Mouse (Mus musculus) MN1 (cell line): ENCODE measurements around the gene Olfr1249.
"Not testable (repeated sequence)": the region's sequence is repeated elsewhere in the genome, so short reads cannot be mapped to it uniquely, and the experiment has no call there.

Source experiments
- DNase-seq: peaks from one replicate; pipeline ENCODE4 v3.0.0-alpha.2; 2016; ENCODE audit warnings: low spot score

Gene Olfr1249

DNA sequence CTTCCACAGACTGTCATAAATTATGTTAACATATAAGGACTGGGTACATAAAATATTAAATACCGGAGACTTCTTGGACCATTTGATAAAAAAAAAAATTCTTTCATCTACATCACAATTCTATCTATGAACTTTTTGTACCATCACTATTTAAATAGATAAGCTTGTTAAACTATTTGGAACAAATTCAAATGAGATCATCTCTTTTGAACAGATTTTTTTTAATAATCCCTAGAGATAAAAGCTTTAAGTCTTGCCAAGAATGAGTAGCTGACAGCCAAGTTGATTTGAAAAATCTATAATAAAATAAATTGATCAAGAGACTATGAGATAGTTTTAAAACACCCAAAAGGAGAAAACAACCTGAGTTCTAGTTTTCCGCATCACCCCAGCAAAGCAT lies at the start of gene Olfr1249:
TSS of gene Olfr1249 (minus strand) at position 101 of the 400 bp plus-strand sequence.
- DNase-seq: no peak

DNA sequence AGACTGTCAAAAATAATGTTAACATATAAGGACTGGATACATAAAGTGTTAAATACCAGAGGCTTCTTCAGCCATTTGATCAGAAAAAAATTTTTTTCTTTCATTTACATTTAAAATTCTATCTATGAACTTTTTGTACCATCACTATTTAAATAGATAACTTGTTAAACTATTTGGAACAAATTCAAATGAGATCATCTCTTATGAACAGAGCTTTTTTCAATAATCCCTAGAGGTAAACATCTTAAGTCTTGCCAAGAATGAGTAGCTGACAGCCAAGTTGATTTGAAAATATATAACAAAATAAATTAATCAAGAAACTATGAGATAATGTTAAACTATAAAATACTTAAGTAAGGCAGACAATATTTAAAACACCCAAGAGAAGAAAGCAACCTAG lies 37.1 kb upstream of the Olfr1249 start, which contains the start of gene Olfr1251:
TSS of gene Olfr1251 (minus strand) at position 101 of the 400 bp plus-strand sequence.
- no peak for DNase-seq

DNA sequence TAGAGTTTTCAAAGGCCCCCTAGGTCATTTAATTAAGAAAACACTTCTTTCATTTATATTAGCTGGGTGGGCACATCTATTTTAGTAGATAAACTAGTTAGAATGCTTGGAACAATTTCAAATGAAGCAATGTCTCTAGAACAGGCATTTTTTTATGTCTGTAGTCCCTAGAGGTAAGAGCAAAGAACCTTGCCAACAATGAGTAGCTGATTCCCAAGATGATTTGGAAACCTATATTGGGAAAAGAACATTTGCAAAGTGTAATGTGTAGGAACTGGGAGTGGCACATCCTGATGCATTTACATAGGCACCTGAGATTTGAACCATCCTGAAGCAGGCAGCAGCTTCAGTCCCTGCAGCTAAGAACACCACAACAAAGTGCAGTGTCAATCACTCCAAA lies 26.6 kb upstream of the Olfr1249 start, which contains the start of gene Olfr1250:
TSS of gene Olfr1250 (minus strand) at position 101 of the 400 bp plus-strand sequence.
- no peak for DNase-seq

DNA sequence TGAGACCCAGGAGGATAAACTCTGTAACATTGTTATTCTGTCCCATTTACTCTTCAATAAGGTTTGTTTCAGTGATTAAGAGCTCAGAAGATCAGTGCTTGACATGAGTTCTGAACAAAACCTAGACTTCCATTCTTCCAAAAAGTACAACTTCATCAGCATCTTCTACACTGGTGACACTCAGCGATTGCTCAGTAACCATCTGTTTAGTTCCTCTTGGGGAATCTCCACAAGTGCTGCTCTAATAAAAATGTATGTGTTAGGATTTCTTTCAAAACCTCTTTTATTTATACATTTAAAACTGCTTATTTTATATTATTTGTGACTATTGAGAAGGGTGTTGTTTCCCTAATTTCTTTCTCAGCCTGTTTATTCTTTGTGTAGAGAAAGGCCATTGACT lies 16.6 kb downstream of the Olfr1249 start, which contains the start of gene Olfr1248:
TSS of gene Olfr1248 (minus strand) at position 101 of the 400 bp plus-strand sequence.
- not testable (repeated sequence) for DNase-seq

DNA sequence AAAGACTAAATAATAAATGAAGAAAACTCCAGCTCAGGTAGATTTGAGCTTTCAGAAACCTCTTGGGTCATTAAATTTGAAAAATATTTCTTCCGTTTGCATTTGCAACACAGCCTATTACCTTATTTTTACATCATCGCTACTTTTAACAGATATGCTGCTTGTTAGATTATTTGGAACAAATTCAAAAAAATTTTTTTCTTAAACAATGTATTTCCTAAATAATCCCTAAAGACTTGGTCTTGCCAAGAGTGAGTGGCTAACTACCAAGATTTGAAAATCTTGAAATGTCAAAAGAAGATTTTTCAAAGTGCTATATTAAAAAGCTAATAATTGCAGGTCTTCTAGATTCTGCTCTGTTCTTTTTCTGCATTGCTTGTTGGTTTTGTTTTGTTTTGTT lies 20.8 kb downstream of the Olfr1249 start, which contains the start of gene Olfr1247:
TSS of gene Olfr1247 (minus strand) at position 101 of the 400 bp plus-strand sequence.
- DNase-seq: no peak

DNA sequence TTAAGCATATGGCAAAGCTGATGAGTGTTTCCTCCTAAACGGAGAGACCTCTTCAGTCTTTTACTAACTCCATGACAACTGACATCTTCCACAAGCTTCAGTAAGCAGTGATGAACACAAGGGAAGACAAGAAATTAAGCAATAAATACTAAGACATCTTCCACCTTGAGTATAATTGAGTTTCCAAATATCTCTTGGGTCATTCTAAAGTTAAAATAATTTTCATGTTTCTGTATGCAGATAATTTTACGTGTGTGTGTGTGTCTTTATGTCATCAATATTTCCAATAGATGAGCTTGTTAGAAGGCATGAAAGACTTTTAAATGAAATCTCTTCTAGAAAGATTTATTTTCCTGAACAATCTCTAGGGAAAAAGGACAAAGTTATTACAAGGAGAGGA lies 41.7 kb downstream of the Olfr1249 start, which contains the start of gene Olfr1246:
TSS of gene Olfr1246 (minus strand) at position 101 of the 400 bp plus-strand sequence.
- no peak for DNase-seq
